Mouse (Mus musculus): ENCODE measurements at regions not wholly inside any gene's neighbourhood (a gene's known extent, or its start where the extent isn't known, plus 50 kb on each side); places are given as distances from the start of the nearest gene placed in this dataset.
A peak's percentile ranks its signal among the peaks of the same experiment; 100 is the strongest.

DNA sequence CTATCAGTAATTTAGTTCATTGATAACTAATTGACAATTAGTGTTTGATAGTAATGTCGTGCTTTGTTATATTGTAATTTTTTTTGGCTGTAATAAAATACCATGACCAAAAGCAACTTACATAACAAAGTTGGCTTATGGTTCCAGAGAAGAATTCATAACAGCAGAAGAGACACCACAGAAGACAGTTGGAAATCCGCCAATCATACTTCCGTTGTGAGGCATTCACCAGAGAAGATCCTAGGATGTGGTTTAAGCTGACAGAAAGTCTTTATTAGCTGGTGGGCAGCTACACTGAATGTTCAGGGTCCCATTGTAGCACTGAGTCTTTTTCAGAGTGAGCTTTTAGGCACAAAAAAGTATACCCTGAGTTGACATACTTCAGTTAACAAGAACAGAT lies 109.9 kb downstream of the Sec23a start:
- no peak for DNase-seq (ENCODE audit: low spot score)

DNA sequence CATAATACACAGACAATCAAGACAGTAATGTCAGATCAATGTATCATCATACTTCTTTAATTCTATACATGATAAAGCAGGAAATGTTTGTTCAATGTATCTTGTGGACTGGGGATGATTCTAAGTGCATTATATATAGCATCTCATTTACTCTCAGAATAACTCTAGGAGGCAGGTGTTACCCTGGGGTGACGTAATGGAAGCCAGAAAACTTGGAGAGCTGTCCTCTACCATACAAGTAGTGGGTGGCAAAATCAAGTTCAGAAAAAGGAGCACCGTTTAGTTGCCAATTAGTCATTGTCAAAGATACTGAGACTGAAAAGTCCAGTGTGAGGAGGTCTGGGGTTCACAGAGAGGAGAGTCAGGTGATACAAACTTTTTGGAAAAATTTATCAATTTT lies 136.0 kb downstream of the Sec23a start:
- DNase-seq (ENCODE audit: low spot score), result no peak

- no peak for DNase-seq (ENCODE audit: low spot score)
Measured at GRCm38 (mm10) chr12:58872465-58872864, 139.4 kb downstream of the Sec23a start.

DNA sequence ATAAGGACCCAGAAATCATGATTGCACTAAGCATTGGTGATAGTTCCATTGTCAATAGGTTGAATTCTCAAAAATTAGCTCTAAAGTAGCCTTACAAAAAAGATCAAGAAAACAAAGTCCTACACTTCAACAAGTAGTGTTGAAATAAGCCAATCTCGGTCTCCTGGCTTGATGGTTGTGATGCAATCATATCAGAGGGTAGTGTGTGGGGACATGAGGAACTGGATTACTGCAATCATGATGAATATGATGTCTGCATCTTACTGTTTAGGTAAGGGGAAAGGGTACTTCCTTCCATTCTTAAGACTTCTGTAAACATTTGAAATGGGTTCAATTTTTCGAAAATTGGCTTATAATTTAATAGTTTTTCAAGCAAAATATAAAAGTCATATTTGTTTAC lies 155.3 kb downstream of the Sec23a start:
- DNase-seq (ENCODE audit: low spot score), result no peak

DNA sequence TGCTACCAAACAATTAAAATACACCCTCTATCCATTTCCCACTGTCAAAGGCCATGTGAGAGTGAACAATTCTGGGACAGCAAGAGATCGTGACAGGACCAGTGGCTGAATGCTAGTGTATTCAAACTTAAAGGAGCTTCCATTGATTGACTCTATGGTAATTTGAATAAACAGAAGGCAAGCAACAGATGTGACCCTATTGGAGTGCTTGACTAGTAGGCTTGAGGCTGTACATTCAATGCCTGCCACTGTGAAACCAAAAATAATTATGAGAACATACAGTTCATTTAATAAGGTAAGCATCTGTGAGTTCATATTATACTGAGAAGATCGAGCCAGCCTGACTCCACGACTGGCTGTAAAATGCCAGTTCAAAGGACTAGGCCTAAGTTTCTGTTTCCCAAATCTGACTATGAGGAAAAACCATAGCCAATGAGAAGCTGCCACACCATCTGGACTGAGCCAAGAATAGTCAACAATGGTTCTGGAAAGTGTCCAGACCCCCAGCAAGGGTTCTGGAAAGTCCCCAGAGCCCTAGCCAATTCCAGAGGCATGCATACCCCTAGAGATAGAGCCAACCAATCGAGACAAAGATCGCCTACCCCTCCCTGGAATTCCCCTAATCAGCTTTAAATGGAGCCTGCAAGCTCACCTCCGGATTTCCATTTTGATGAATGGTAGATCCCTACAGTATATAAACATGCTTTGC lies 160.0 kb downstream of the Sec23a start:
- DNase-seq (ENCODE audit: low spot score), result no peak

- DNase-seq (ENCODE audit: low spot score), result no peak
Measured at GRCm38 (mm10) chr12:58829656-58830055, 182.2 kb downstream of the Sec23a start.

GRCm38 (mm10) chr12:58827864-58828263 lies 184.0 kb downstream of the Sec23a start:
- no peak for DNase-seq (ENCODE audit: low spot score)

DNA sequence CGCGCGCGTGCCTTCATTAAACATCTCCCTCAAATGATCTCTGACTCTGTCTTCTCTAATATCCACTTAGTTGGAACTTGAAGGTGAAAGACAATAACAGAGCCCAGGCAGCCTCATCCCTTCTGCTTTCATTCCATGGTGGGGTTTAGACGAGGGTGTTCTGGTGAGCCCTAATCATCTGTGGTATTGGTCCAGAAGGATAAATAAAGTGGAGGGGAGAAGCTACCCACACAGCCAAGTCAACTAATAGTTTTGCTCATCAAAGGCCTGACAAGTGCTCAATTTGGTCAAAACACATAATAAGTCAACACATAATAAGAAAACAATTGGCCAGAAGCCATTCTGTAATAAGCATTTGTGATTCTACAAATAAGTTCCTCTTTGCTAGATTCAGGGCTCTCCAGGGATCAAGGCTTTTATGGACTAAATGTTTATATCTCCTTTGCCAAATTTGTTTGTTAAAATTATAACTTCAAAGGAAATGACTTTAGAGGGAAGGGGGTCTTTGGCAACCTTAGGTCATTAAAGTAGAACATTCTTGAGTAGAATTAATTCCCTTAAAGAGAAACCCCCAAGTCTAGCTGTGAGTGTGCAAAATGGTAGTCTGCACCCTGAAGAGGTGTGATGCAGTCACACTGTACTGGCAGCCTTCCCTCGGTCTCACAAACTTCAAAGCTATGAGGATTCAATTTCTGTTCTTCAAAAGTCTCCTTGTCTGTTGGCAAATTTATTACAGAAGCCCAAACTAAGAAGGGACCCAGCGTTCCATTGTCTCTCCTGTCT lies 186.5 kb downstream of the Sec23a start:
- no peak for DNase-seq (ENCODE audit: low spot score)

DNA sequence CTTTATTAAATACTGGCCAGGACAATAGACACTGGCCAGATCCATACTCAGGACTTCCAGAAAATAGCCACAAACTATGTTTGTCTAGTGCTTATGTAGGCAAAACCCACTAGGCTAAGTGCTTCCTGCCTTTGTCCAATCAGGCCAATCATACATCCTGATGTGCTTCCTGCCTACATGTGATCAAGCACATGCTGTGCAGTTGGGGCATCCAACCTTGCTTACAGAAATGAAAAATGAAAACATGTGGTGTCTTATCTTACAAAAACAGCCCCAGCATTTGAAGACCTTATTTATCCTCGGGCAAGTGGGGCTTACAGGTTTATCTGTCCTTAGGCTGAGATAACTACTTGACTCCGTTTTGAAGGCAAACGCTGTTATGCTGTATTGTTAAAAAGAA lies 188.8 kb downstream of the Sec23a start:
- DNase-seq (ENCODE audit: low spot score), result no peak

- no peak for DNase-seq (ENCODE audit: low spot score)
Measured at GRCm38 (mm10) chr12:58804068-58804467, 207.7 kb downstream of the Sec23a start.

DNA sequence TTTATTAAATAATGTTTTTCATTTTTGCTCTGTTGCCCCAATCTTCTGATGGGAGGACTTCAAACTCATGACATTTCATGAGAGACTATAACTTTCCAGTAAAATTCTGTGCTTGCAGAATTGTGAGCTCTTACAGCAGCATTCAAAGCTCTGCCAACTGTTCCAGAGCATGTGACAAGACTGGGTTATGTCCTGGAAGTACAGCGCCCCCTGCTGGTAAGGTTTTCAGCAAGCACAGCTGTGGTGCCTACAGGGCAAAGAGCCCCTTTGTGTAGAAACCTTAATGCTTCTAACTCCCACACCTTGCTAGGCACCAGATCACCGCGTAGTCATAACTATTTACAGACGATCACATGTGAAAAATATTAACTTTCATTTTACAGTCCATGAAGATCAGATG lies 209.4 kb downstream of the Sec23a start:
- peak; percentile 93 for DNase-seq (ENCODE audit: low spot score)
